Mouse (Mus musculus) neural tube, embryonic 12.5 days (tissue): ENCODE data around the gene Tcaf2. TPM values are rescaled to one million over a fixed set of nuclear protein-coding genes. Genes with fewer than 3 reads are reported as not detected.

ENCODE experiments used
- ATAC-seq: fragments of 200-750 bp; cut with Nextera tagmentation; 2 replicates; pipeline ENCODE4 v1.8.0; 2017; ENCODE audit warnings: low read depth, mild to moderate bottlenecking, moderate TSS enrichment, moderate library complexity; ENCODE audit not compliant: low FRiP score
- H3K27ac ChIP-seq: fragments of 300-500 bp; sonication (generic); 2 replicates; pipeline ENCODE4 v1.5.1; 2016
- H3K27me3 ChIP-seq: fragments of 300-500 bp; sonication (generic); replicated peaks from 2 replicates; pipeline ENCODE4 v1.6.1; 2016; ENCODE audit warnings: mild to moderate bottlenecking
- H3K36me3 ChIP-seq: fragments of 300-500 bp; sonication (generic); 2 replicates; pipeline ENCODE4 v1.6.1; 2016; ENCODE audit warnings: mild to moderate bottlenecking
- H3K4me1 ChIP-seq: fragments of 300-500 bp; sonication (generic); 2 replicates; pipeline ENCODE4 v1.6.1; 2016
- H3K4me2 ChIP-seq: fragments of 300-500 bp; sonication (generic); replicated peaks from 2 replicates; pipeline ENCODE4 v1.6.1; 2016; ENCODE audit warnings: mild to moderate bottlenecking
- H3K4me3 ChIP-seq: fragments of 300-500 bp; sonication (generic); 2 replicates; pipeline ENCODE4 v1.5.1; 2016
- H3K9ac ChIP-seq: fragments of 300-500 bp; sonication (generic); 2 replicates; pipeline ENCODE4 v1.6.1; 2016; ENCODE audit warnings: mild to moderate bottlenecking
- H3K9me3 ChIP-seq: fragments of 300-500 bp; sonication (generic); 2 replicates; pipeline ENCODE4 v1.6.1; 2016; ENCODE audit warnings: mild to moderate bottlenecking
- WGBS: fragments of 180-500 bp; shearing (Covaris S2); methylation state at CpG from one replicate; pipeline ENCODE4 v1.1.7; 2016; 5-methylcytosine and 5-hydroxymethylcytosine counted together
- polyA plus RNA-seq: library from polyadenylated mRNA; unstranded; fragments of >200 nt; fragmentation: Nextera tagmentation; extraction: Ambion mirVana; gene quantifications from 2 replicates; pipeline ENCODE4 v1.2.1, GENCODE M21; 2016

Gene Tcaf2
- polyA plus RNA-seq, 1 experiment from 2014 or later, result 4.5 TPM

- no peaks in the 10 kb centered on the region for H3K36me3 ChIP-seq
- no peak overlapping the region for H3K4me2 ChIP-seq
- ATAC-seq, result no peak
- H3K9me3 ChIP-seq, result no peaks in the 10 kb centered on the region
- H3K27ac ChIP-seq, result no peak overlapping the region
- H3K27me3 ChIP-seq, result no peaks in the 10 kb centered on the region
- no peak overlapping the region for H3K4me3 ChIP-seq
- H3K4me1 ChIP-seq, result no peaks in the 10 kb centered on the region
- no peak overlapping the region for H3K9ac ChIP-seq
These were observed 32.8 kb downstream of the Tcaf2 start for GRCm38 (mm10) chr6:42612218-42612617.

DNA sequence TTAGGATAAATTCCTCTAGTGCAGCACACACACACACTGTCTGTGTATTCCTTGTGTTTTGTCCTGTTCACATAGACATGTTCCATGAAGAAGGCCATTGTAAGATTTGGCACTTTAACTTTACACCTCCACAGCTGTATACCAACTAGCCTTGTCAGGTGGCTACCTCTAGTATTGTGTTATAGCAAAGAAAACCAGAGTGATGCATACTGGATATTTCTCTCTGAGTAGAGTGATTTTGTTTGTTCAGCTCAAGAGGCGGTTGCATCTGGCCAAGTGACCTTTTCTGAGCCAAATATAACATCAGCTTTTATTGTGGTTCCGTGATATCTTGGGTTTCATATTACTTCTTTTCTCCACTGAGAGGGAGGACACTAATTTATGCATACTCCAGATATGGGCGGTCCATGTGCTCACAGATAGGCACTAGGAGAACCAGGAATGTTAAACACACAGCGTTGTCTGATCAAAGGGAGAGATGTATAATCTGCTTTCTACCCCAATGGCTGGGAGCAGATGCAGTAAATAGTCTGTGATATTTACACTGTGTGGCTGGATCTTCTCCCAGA lies 34.0 kb downstream of the Tcaf2 start:
- H3K4me1 ChIP-seq, result no peaks in the 10 kb centered on the region
- H3K9ac ChIP-seq, result no peak overlapping the region
- WGBS, result 80% methylated on average over 4 of the region's 4 CpGs
- no peak for ATAC-seq
- H3K27ac ChIP-seq, result no peak overlapping the region
- H3K4me2 ChIP-seq, result no peak overlapping the region
- no peaks in the 10 kb centered on the region for H3K27me3 ChIP-seq
- H3K4me3 ChIP-seq, result no peak overlapping the region
- no peaks in the 10 kb centered on the region for H3K36me3 ChIP-seq
- H3K9me3 ChIP-seq, result no peaks in the 10 kb centered on the region

GRCm38 (mm10) chr6:42597592-42597991 lies 47.5 kb downstream of the Tcaf2 start, which contains the start of gene Tcaf3:
Tcaf3 (minus strand) TSS chr6:42597692.
- Histone ChIP-seq H3K27me3 (no peaks in the 10 kb centered on the region), H3K36me3 (no peaks in the 10 kb centered on the region), H3K9ac (no peak within 1 kb of the TSS), H3K27ac (no peak within 1 kb of the TSS), H3K4me1 (no peaks in the 10 kb centered on the region), H3K4me3 (no peak within 1 kb of the TSS), H3K9me3 (no peaks in the 10 kb centered on the region), H3K4me2 (no peak within 1 kb of the TSS)
- no peak for ATAC-seq
- 75% methylated on average over 4 of the region's 4 CpGs for WGBS

DNA sequence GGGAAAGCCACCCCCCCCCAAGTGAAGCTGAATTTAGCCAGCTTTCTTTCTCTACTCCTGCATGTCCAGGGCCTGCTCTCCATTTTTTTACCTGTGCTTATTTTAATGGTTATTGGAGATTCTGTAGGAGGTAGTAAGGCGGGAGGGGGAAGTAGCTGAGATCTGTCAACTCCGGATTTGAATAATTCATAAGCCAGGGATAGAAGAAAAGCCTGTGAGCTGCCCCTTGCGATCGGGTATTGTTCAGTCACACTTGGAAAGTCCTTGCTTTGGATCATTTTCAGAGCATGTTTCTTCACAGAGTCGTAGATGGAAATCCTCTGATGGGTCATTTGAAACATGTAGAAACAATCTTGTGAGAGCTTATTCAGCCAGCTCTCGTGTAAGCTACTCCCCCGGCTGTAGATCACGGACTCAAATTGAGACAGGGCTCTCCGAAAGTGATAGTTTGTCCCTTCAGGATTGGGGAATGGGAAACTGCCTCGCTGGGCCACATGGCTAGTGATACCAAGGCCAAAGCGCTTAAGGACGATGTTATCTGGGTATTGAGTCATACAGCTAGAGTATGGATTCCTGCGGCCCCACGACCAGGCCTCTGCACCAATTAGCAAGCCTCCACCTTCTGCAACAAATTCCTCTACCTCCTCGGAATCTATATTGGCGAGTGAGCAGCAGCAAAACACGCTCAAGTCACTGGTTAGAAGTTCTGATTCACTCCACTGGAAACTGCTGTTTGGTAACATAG lies 51.7 kb downstream of the Tcaf2 start:
- Histone ChIP-seq H3K9me3 (no peaks in the 10 kb centered on the region), H3K27me3 (no peaks in the 10 kb centered on the region), H3K4me1 (no peaks in the 10 kb centered on the region), H3K4me3 (no peak overlapping the region), H3K4me2 (no peak overlapping the region), H3K36me3 (no peaks in the 10 kb centered on the region), H3K9ac (no peak overlapping the region), H3K27ac (no peak overlapping the region)
- WGBS, result 75% methylated on average over 17 of the region's 17 CpGs
- ATAC-seq, result no peak

DNA sequence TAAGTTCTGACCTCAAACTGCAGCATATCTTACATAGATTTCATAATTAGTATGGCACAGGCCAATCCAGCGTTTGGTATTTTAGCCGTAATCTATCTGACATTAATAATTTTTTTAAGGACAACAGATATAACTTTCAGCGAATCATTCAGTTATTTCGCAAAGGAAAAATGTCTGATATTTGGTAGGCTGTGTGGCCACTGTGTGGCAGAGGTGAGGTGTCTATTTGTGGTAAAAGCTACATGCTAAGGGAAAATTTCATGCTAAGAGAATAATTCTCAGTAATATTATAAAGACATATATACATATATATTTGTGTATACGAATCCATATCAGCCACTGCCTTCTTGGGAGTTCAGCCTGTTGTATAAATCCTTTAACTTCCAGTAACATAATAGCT lies 58.5 kb downstream of the Tcaf2 start:
- no peaks in the 10 kb centered on the region for H3K9me3 ChIP-seq
- H3K27me3 ChIP-seq, result no peaks in the 10 kb centered on the region
- no peak overlapping the region for H3K4me2 ChIP-seq
- no peak overlapping the region for H3K9ac ChIP-seq
- no peak overlapping the region for H3K27ac ChIP-seq
- WGBS, result 88% methylated on average over 5 of the region's 5 CpGs
- H3K4me1 ChIP-seq, result no peaks in the 10 kb centered on the region
- H3K4me3 ChIP-seq, result no peak overlapping the region
- ATAC-seq, result no peak
- no peaks in the 10 kb centered on the region for H3K36me3 ChIP-seq

DNA sequence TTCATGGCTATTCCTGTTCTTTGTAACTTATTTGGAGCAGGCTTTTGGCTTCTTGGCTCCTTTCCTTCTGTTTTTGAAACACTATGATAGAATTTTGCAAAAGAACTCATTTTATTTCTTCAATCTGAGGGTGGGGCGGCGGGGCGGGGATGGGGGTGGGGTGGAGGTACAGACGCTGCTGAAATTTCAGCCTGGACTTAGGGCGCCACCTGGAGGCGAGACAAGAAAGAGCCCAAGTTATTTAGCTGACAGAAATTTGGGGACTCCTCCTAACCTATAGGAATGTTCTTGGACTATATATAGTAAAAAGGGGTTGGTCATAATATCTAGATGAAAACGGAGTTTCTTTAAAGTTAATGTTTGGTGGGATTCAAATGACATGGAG lies 61.6 kb downstream of the Tcaf2 start:
- 1% methylated on average over 7 of the region's 7 CpGs for WGBS

DNA sequence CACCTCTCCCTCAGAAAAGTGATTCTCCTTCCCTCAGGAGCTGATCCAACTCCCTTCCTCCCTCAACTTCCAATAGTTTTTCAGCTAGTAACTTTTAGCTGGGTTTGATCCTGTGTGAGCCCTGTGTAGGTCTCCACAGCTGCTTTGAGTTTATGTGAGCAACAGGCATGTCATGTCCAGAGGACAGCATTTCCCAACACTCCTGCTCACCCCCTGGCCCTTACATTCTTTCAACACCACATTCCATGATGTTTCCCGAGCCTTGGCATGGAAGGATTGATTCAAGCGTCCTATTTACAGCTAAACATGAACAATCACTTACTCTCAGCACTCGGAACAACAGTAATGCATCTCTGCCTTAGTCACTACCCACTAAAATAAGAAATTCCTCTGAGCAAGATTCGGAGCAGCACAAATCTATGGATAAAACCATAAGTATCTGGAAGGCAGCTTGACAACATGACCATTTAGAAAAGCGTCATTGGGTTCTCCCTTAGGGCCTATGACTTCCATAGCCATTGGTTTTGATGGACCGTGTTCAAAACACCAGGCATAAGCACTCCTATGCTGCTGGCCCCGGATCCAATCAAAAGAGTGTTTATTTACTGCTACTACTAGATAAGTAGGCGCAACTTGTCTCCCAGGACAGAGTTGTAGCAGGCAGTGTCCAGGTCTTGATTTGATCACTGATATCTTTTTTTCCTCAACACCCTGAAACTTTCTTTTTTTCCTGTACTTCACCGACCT lies 62.1 kb downstream of the Tcaf2 start:
- H3K36me3 ChIP-seq, result no peaks in the 10 kb centered on the region
- H3K9ac ChIP-seq, result no peak overlapping the region
- WGBS, result 64% methylated on average over 9 of the region's 9 CpGs
- H3K27ac ChIP-seq, result no peak overlapping the region
- no peaks in the 10 kb centered on the region for H3K9me3 ChIP-seq
- H3K27me3 ChIP-seq, result no peaks in the 10 kb centered on the region
- peak overlapping the region; percentile 32; the same call in 1 of the 2 replicates for H3K4me2 ChIP-seq
- no peak for ATAC-seq
- H3K4me1 ChIP-seq, result no peaks in the 10 kb centered on the region
- no peak overlapping the region for H3K4me3 ChIP-seq

More for the DNA sequence above, 61.6 kb downstream of the Tcaf2 start:
- Histone ChIP-seq H3K4me3 (no peak overlapping the region), H3K36me3 (no peaks in the 10 kb centered on the region), H3K9me3 (no peaks in the 10 kb centered on the region), H3K27me3 (no peaks in the 10 kb centered on the region), H3K9ac (no peak overlapping the region), H3K27ac (no peak overlapping the region), H3K4me2 (peak overlapping the region; percentile 32; the same call in 1 of the 2 replicates), H3K4me1 (no peaks in the 10 kb centered on the region)
- no peak for ATAC-seq

DNA sequence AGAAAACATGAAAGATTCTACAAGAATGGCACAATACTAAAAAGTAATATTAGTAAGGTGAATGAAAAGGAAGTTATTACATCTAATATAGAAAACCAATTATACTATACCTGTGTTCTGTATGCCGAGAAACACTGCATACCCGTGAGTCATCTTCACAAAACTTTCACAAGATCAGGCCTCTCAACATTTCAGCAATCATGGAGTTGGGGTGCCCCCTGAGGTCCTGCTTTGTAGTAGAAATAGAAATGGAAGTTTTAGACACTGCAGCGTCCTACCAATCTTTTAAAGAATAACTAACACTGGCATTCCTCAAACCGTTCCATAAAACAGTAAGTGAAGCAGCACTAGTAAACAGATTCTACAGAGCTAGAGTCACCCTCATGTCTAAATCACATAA lies 66.4 kb downstream of the Tcaf2 start:
- Histone ChIP-seq H3K27me3 (no peaks in the 10 kb centered on the region), H3K4me3 (no peak overlapping the region), H3K36me3 (no peaks in the 10 kb centered on the region), H3K9ac (no peak overlapping the region), H3K9me3 (no peaks in the 10 kb centered on the region), H3K4me1 (no peaks in the 10 kb centered on the region), H3K27ac (no peak overlapping the region), H3K4me2 (no peak overlapping the region)
- ATAC-seq, result no peak
- 86% methylated on average over 4 of the region's 4 CpGs for WGBS

DNA sequence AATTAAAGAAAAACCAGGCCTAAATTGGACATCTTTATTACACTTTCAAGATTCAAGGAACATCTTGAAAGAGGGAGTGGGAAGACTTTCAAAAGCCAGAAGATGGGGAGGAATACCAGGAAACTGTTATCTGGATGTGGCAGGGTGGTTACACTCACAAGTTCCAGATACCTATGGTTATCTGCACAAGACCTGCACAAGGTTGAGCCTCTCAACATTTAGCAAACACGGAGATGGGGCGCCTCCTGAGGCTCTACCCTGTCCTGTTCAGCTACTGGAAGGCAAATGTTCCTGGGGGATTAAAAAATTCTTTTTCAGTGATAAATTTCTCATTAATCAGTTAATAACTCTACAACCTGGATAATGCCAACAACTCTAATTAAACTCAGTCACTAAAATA lies 67.6 kb downstream of the Tcaf2 start:
- H3K27me3 ChIP-seq, result no peaks in the 10 kb centered on the region
- ATAC-seq, result no peak
- H3K36me3 ChIP-seq, result no peaks in the 10 kb centered on the region
- no peak overlapping the region for H3K27ac ChIP-seq
- no peak overlapping the region for H3K9ac ChIP-seq
- H3K9me3 ChIP-seq, result no peaks in the 10 kb centered on the region
- WGBS, result 82% methylated on average over 2 of the region's 2 CpGs
- H3K4me2 ChIP-seq, result no peak overlapping the region
- H3K4me1 ChIP-seq, result no peaks in the 10 kb centered on the region
- no peak overlapping the region for H3K4me3 ChIP-seq

Other genes starting within 250 kb of the Tcaf2 start
- gene Tas2r143, start 245.0 kb downstream of the Tcaf2 start, polyA plus RNA-seq, result not detected in 2 replicates
- gene Tas2r135, start 239.8 kb downstream of the Tcaf2 start, polyA plus RNA-seq, result not detected in 2 replicates
- gene Tas2r126, start 210.7 kb downstream of the Tcaf2 start, polyA plus RNA-seq, result not detected in 2 replicates
- gene Olfr458, start 180.1 kb downstream of the Tcaf2 start, polyA plus RNA-seq, result not detected in 2 replicates
- gene Olfr457, start 168.9 kb downstream of the Tcaf2 start, polyA plus RNA-seq, result not detected in 2 replicates
- gene Olfr456, start 158.0 kb downstream of the Tcaf2 start, polyA plus RNA-seq, result not detected in 2 replicates
- not detected in 2 replicates for gene Olfr455, start 97.7 kb downstream of the Tcaf2 start, polyA plus RNA-seq
- not detected in 2 replicates for gene Tcaf3, start 47.6 kb downstream of the Tcaf2 start, polyA plus RNA-seq
- 182 and 184 TPM in 2 replicates for gene Tcaf1, start 64.8 kb upstream of the Tcaf2 start, polyA plus RNA-seq
- gene Olfr453, start 94.1 kb upstream of the Tcaf2 start, polyA plus RNA-seq, result not detected in 2 replicates
- gene Olfr38, start 111.2 kb upstream of the Tcaf2 start, polyA plus RNA-seq, result not detected in 2 replicates
- gene Olfr452, start 139.8 kb upstream of the Tcaf2 start, polyA plus RNA-seq, result not detected in 2 replicates
- gene Olfr450, start 166.7 kb upstream of the Tcaf2 start, polyA plus RNA-seq, result not detected in 2 replicates
- not detected in 2 replicates for gene Olfr449, start 189.1 kb upstream of the Tcaf2 start, polyA plus RNA-seq
- gene Olfr448, start 245.2 kb upstream of the Tcaf2 start, polyA plus RNA-seq, result not detected in 2 replicates